Mouse (Mus musculus) cerebellum, adult 2 months (tissue): ENCODE measurements around the gene Prkar2b.

Experiments
- CTCF ChIP-seq: fragments of 200-500 bp; IDR thresholded peaks from 2 replicates; pipeline ENCODE4 v1.5.1; 2011; ENCODE audit warnings: low read depth, mild to moderate bottlenecking, control low read depth, low read length, moderate library complexity, borderline replicate concordance; ENCODE audit not compliant: insufficient read depth
- POLR2A ChIP-seq: fragments of 200-500 bp; IDR thresholded peaks from 2 replicates; pipeline ENCODE4 v1.6.1; 2011; ENCODE audit warnings: low read length, control low read depth, borderline replicate concordance; ENCODE audit not compliant: insufficient read depth

GRCm38 (mm10) chr12:31973473-31974172 lies 87.5 kb downstream of the Prkar2b start:
- TF ChIP-seq POLR2A (no peak), CTCF (no peak)
